Mouse (Mus musculus): Measurements from ENCODE around the gene Adcy10. TPM values are rescaled to one million over a fixed set of nuclear protein-coding genes. Genes with fewer than 3 reads are reported as not detected.

Gene Adcy10
- total and polyA plus RNA-seq, 2 experiments from 2014 or later, result not detected

DNA sequence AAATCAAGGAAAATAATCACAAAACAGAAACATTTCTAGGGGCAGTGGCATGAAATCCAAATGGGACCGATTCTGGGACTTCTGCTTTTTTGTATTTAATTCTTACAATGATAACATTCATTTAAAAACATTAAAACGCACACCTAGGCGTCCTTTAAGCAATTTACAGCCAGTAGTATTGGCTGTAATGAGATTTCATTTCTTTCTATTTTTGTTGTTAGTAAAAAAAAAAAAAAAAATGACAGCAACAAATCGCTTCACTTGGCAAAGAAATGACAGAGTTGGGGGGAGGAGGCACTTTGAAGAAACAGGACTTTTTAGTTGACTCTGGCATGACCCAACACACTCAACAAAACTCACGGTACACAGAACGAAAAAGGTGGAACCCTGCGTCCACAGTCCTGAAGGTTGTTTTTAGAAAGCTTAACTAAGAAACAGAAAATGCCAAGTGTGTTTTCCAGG lies 25.9 kb upstream of the Adcy10 start:
- ATAC-seq (ENCODE audit: insufficient read depth, low read depth), result no peak
- WGBS, result 12% methylated on average over 7 of the region's 7 CpGs

GRCm38 (mm10) chr1:165459503-165460181 lies 25.3 kb upstream of the Adcy10 start:
- H3K4me2 ChIP-seq (ENCODE audit: low read depth, low read length), result peak overlapping the region; percentile 73
- no peaks in the 10 kb centered on the region for H3K27me3 ChIP-seq (ENCODE audit: control insufficient read depth, insufficient read depth, low read length)
- no peaks in the 10 kb centered on the region for H3K9me3 ChIP-seq (replicated peaks; ENCODE audit: control insufficient read depth, low read length)
- DNase-seq (ENCODE audit: low spot score) (peak; percentile 67), ATAC-seq (ENCODE audit: insufficient read depth, low read depth) (peak; percentile 1; the same call in 1 of the 2 replicates)
- TF ChIP-seq EP300 (IDR thresholded peaks at IDR 0.05; ENCODE audit: low read depth), result no peak
- no peak for TF ChIP-seq CTCF (IDR thresholded peaks at IDR 0.05; ENCODE audit: low read depth)
- H3K9ac ChIP-seq (replicated peaks; ENCODE audit: low read depth, low read length), result peak overlapping the region; percentile 80
- H3K4me3 ChIP-seq (ENCODE audit: low read depth, low read length), result peak overlapping the region; percentile 85
- H3K27ac ChIP-seq (ENCODE audit: low read depth), result peak overlapping the region; percentile 99
- no peaks in the 10 kb centered on the region for H3K36me3 ChIP-seq (replicated peaks; ENCODE audit: control insufficient read depth, insufficient read depth, low read length)
- no peaks in the 10 kb centered on the region for H3K4me1 ChIP-seq (ENCODE audit: control insufficient read depth, insufficient read depth)
- WGBS, result under 1% methylated on average over 57 of the region's 60 CpGs

More for the DNA sequence above, 25.9 kb upstream of the Adcy10 start:
- peak overlapping the region; percentile 73 for H3K4me2 ChIP-seq (ENCODE audit: low read depth, low read length)
- no peaks in the 10 kb centered on the region for H3K9me3 ChIP-seq (replicated peaks; ENCODE audit: control insufficient read depth, low read length)
- no peaks in the 10 kb centered on the region for H3K36me3 ChIP-seq (replicated peaks; ENCODE audit: control insufficient read depth, insufficient read depth, low read length)
- peak overlapping the region; percentile 85 for H3K4me3 ChIP-seq (ENCODE audit: low read depth, low read length)
- no peaks in the 10 kb centered on the region for H3K27me3 ChIP-seq (ENCODE audit: control insufficient read depth, insufficient read depth, low read length)
- peak overlapping the region; percentile 99 for H3K27ac ChIP-seq (ENCODE audit: low read depth)
- no peak for DNase-seq (ENCODE audit: low spot score)
- H3K4me1 ChIP-seq (ENCODE audit: control insufficient read depth, insufficient read depth), result no peaks in the 10 kb centered on the region
- peak overlapping the region; percentile 80 for H3K9ac ChIP-seq (replicated peaks; ENCODE audit: low read depth, low read length)
- TF ChIP-seq CTCF (IDR thresholded peaks at IDR 0.05; ENCODE audit: low read depth), result no peak
- TF ChIP-seq EP300 (IDR thresholded peaks at IDR 0.05; ENCODE audit: low read depth), result no peak

DNA sequence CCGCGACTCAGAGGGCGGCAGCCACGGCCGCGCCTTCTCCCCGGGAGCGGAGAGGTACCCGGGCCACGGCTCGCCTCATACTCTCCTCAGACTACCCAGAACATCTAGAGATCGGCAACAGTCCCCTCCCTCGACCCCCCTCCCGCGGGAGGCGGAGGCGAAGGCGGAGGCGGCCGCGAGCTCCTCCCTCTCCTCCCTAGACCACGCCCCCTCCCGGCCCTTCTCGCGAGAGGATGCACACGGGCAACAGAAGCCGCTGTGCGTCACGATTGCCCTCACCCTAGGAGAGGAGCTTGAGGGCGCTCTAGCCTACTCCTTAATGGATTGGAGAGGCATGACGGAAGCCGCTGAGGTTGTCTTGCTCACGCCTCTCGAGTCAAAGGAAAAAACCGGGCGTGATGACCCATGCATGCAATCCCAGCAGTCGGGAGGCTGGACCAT lies 24.6 kb upstream of the Adcy10 start, which contains the start of the genes Dcaf6 and Mpc2:
Gene Dcaf6 (minus strand): TSS at position 116 of the 441 bp plus-strand sequence.
Gene Mpc2 (plus strand): TSS at position 278 of the 441 bp plus-strand sequence.
- Histone ChIP-seq H3K36me3 (replicated peaks; ENCODE audit: control insufficient read depth, insufficient read depth, low read length) (no peaks in the 10 kb centered on the region), H3K9me3 (replicated peaks; ENCODE audit: control insufficient read depth, low read length) (no peaks in the 10 kb centered on the region), H3K27ac (ENCODE audit: low read depth) (peak within 1 kb of the TSS; percentile 99), H3K9ac (replicated peaks; ENCODE audit: low read depth, low read length) (peak within 1 kb of the TSS; percentile 91), H3K4me2 (ENCODE audit: low read depth, low read length) (peak within 1 kb of the TSS; percentile 80), H3K4me3 (ENCODE audit: low read depth, low read length) (peak within 1 kb of the TSS; percentile 85), H3K27me3 (ENCODE audit: control insufficient read depth, insufficient read depth, low read length) (no peaks in the 10 kb centered on the region), H3K4me1 (ENCODE audit: control insufficient read depth, insufficient read depth) (no peaks in the 10 kb centered on the region)
- peak; percentile 89 for ATAC-seq (ENCODE audit: insufficient read depth, low read depth)
- under 1% methylated on average over 28 of the region's 37 CpGs for WGBS
- TF ChIP-seq CTCF (IDR thresholded peaks at IDR 0.05; ENCODE audit: low read depth), result peak; percentile 37
- TF ChIP-seq EP300 (IDR thresholded peaks at IDR 0.05; ENCODE audit: low read depth), result peak; percentile 79; the same call in 1 of the 2 replicates
- DNase-seq (ENCODE audit: low spot score), result peak; percentile 96

GRCm38 (mm10) chr1:165460801-165461377 lies 24.1 kb upstream of the Adcy10 start:
- TF ChIP-seq EP300 (IDR thresholded peaks at IDR 0.05; ENCODE audit: low read depth) (peak; percentile 69), CTCF (IDR thresholded peaks at IDR 0.05; ENCODE audit: low read depth) (peak; percentile 51)
- DNase-seq (ENCODE audit: low spot score), result peak; percentile 100
- H3K36me3 ChIP-seq (replicated peaks; ENCODE audit: control insufficient read depth, insufficient read depth, low read length), result no peaks in the 10 kb centered on the region
- no peaks in the 10 kb centered on the region for H3K9me3 ChIP-seq (replicated peaks; ENCODE audit: control insufficient read depth, low read length)
- H3K27me3 ChIP-seq (ENCODE audit: control insufficient read depth, insufficient read depth, low read length), result no peaks in the 10 kb centered on the region
- WGBS, result under 1% methylated on average over 41 of the region's 41 CpGs
- H3K4me2 ChIP-seq (ENCODE audit: low read depth, low read length), result peak overlapping the region; percentile 80
- peak; percentile 94 for ATAC-seq (ENCODE audit: insufficient read depth, low read depth)
- H3K27ac ChIP-seq (ENCODE audit: low read depth), result peak overlapping the region; percentile 99
- H3K4me3 ChIP-seq (ENCODE audit: low read depth, low read length), result peak overlapping the region; percentile 85
- no peaks in the 10 kb centered on the region for H3K4me1 ChIP-seq (ENCODE audit: control insufficient read depth, insufficient read depth)
- H3K9ac ChIP-seq (replicated peaks; ENCODE audit: low read depth, low read length), result peak overlapping the region; percentile 91

GRCm38 (mm10) chr1:165461681-165462080 lies 23.3 kb upstream of the Adcy10 start:
- no peaks in the 10 kb centered on the region for H3K4me1 ChIP-seq (ENCODE audit: control insufficient read depth, insufficient read depth)
- peak overlapping the region; percentile 85 for H3K4me3 ChIP-seq (ENCODE audit: low read depth, low read length)
- ATAC-seq (ENCODE audit: insufficient read depth, low read depth) (no peak), DNase-seq (ENCODE audit: low spot score) (peak; percentile 17)
- no peaks in the 10 kb centered on the region for H3K27me3 ChIP-seq (ENCODE audit: control insufficient read depth, insufficient read depth, low read length)
- H3K36me3 ChIP-seq (replicated peaks; ENCODE audit: control insufficient read depth, insufficient read depth, low read length), result no peaks in the 10 kb centered on the region
- WGBS, result 2% methylated on average over 9 of the region's 9 CpGs
- H3K4me2 ChIP-seq (ENCODE audit: low read depth, low read length), result peak overlapping the region; percentile 80
- peak overlapping the region; percentile 98 for H3K27ac ChIP-seq (ENCODE audit: low read depth)
- TF ChIP-seq CTCF (IDR thresholded peaks at IDR 0.05; ENCODE audit: low read depth) (no peak), EP300 (IDR thresholded peaks at IDR 0.05; ENCODE audit: low read depth) (no peak)
- no peaks in the 10 kb centered on the region for H3K9me3 ChIP-seq (replicated peaks; ENCODE audit: control insufficient read depth, low read length)
- H3K9ac ChIP-seq (replicated peaks; ENCODE audit: low read depth, low read length), result peak overlapping the region; percentile 91
